In the genomic region with DNA sequence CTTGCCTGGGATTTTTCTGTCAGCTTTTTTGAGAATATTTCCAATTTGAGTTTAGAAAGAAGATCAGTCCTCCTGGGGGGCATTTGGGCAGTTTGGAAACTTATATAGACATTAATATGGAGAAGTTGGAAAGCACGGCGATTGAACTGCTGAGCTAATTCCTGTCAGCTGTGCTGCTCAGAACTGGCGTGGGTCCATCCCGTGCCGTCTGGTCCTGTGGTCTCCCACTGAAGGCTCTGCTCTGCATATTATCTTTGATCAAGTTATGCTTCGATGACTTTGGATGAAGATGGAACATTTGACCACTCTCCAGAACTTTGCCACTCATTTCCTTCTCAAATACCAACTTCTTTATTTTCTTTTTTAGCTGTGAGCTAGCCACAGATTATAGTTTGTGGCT, we compare ENCODE assay signal across 14 mouse cellular contexts.
A peak's percentile ranks its signal among the peaks of the same experiment; 100 is the strongest.
DNase-seq lines count a peak whose midpoint lies in the region.
"Had no signal": no experiment of that assay in that cellular context is flagged by ENCODE, and none has a peak within 500 bp of the region (broad histone marks: within the 10 kb centered on the region; RNA-seq: fewer than 3 reads in every experiment).

No protein-coding gene starts in this region.

- peak; percentile 9 for DNase-seq in adrenal gland, postnatal 25 days
- no peak for DNase-seq in adrenal gland, adult 8-10 months
- DNase-seq in layer of hippocampus, adult 11-12 months (ENCODE audit: low spot score), result peak; percentile 16
- no peak for DNase-seq in layer of hippocampus, adult 9-10 months (ENCODE audit: low spot score)
- peak; percentile 32 for DNase-seq in cerebellum, adult 9-11 months
- DNase-seq in layer of hippocampus, postnatal 10 days (ENCODE audit: low spot score in 2 of 2), result peak; percentile 43 to 64
- DNase-seq in MN1 (ENCODE audit: low spot score), result no peak
- DNase-seq in lung, postnatal 10 days, result no peak
- DNase-seq: adrenal gland, adult 2 months; kidney, adult 11 months; kidney, postnatal 25 days; liver, embryonic 13.5 days; lung, postnatal 36 days; thymus, adult 2 months had no signal

Comparison
In these comparisons a context has a peak if more than half of its experiments do, and no peak if none do; other contexts are left out.
1. DNase-seq: peak in adrenal gland, postnatal 25 days (single experiment), layer of hippocampus, adult 11-12 months (single experiment), cerebellum, adult 9-11 months (single experiment) and layer of hippocampus, postnatal 10 days (2 of 2); none in adrenal gland, adult 8-10 months (single experiment), layer of hippocampus, adult 9-10 months (single experiment), MN1 (single experiment) and lung, postnatal 10 days (single experiment).